Mouse (Mus musculus) kidney, adult 2 months (tissue): ENCODE results near the gene Clec1b. TPM values are rescaled to one million over a fixed set of nuclear protein-coding genes. Genes with fewer than 3 reads are reported as not detected.
A peak's percentile ranks its signal among the peaks of the same experiment; 100 is the strongest.

ENCODE experiments used
- DNase-seq: peaks from one replicate; pipeline ENCODE4 v3.0.0; 2021
- H3K27ac ChIP-seq: fragments of 200-500 bp; 2 replicates; pipeline ENCODE4 v1.5.1; 2012; ENCODE audit warnings: low read depth, low read length, control low read depth, inconsistent platforms; ENCODE audit not compliant: insufficient read depth
- H3K27me3 ChIP-seq: fragments of 200-500 bp; replicated peaks from 2 replicates; pipeline ENCODE4 v1.6.1; 2012; ENCODE audit warnings: mild to moderate bottlenecking, moderate library complexity, low read length, inconsistent platforms; ENCODE audit not compliant: control insufficient read depth, insufficient read depth
- H3K36me3 ChIP-seq: fragments of 200-500 bp; 2 replicates; pipeline ENCODE4 v1.6.1; 2012; ENCODE audit warnings: mild to moderate bottlenecking, moderate library complexity, low read length, inconsistent platforms; ENCODE audit not compliant: control insufficient read depth, insufficient read depth
- H3K4me1 ChIP-seq: fragments of 200-500 bp; 2 replicates; pipeline ENCODE4 v1.6.1; 2011; ENCODE audit warnings: low read length; ENCODE audit not compliant: control insufficient read depth, insufficient read depth
- H3K4me3 ChIP-seq: fragments of 200-500 bp; 2 replicates; pipeline ENCODE4 v1.5.1; 2011; ENCODE audit warnings: mild to moderate bottlenecking, low read depth, low read length, control low read depth; ENCODE audit not compliant: insufficient read depth
- CTCF ChIP-seq: fragments of 200-500 bp; conservative IDR thresholded peaks from 2 replicates; pipeline ENCODE4 v1.5.1; 2011; ENCODE audit warnings: low read depth, mild to moderate bottlenecking, control low read depth, low read length, moderate library complexity, mixed read lengths; ENCODE audit not compliant: insufficient read depth, insufficient read length
- POLR2A ChIP-seq: fragments of 200-500 bp; IDR thresholded peaks from one replicate; pipeline ENCODE4 v1.6.1; 2011; ENCODE audit warnings: low read depth, low read length, control low read depth
- WGBS: fragments of 180-500 bp; shearing (Covaris S2); methylation state at CpG from one replicate; pipeline ENCODE4 v1.1.7; 2018; 5-methylcytosine and 5-hydroxymethylcytosine counted together
- polyA plus RNA-seq: library from polyadenylated mRNA; depleted of rRNA; stranded (reverse); fragments of >200 nt; gene quantifications from 2 replicates; pipeline ENCODE4 v1.2.3, GENCODE M21; 2012; rRNA removed

Clec1b gene
- polyA plus RNA-seq, 1 experiment = 0.41 TPM

DNA sequence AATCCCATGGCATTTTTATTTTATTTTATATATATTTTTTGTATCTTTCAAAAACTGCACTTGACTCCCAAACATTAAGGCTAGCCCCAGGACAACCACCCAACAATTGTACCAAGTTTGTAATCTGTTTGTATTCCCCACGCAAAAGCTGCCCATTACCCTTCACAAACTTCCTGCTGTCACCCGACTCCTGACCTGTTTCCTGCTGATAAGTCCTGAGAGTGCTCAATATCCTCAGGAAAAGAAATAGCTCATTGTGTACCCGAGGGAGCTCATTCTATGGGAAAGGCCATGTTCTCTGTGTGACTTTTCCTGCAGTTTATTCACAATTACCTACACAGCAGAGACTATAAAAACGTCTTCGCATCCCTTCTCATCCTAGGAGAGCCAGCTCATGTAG, 28.7 kb downstream of the Clec1b start:
- peak overlapping the region; percentile 23; the same call in 1 of the 2 replicates for H3K27ac ChIP-seq
- H3K4me3 ChIP-seq = no peak overlapping the region
- no peak for TF ChIP-seq CTCF
- TF ChIP-seq POLR2A = no peak
- H3K36me3 ChIP-seq = no peaks in the 10 kb centered on the region
- H3K4me1 ChIP-seq = 0 out of 2 replicates have a peak, but pooled peaks cover 7% of the 10 kb centered on the region
- H3K27me3 ChIP-seq = no peaks in the 10 kb centered on the region; the same call in 1 of the 2 replicates
- WGBS = 40% methylated on average over 5 of the region's 5 CpGs
- DNase-seq = peak; percentile 86

DNA sequence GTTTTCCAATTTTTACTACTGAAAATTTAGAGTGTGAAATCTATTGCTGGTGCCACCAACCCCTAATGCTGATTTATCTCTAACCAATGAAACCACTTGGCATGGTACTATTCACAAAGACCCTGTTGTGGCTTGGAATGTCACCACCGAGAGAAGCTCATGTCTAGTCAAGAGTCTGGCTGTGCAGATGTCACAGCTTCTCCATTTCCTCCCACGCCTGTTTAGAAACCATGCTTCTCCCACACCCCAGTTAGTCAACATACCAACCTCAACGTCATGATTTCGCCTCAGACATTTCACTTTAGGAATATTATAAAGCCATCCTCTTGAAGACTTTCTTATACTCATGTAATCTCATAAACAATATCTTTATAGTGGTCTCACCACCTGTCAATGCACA, 30.2 kb downstream of the Clec1b start:
- 75% methylated on average over 4 of the region's 4 CpGs for WGBS

DNA sequence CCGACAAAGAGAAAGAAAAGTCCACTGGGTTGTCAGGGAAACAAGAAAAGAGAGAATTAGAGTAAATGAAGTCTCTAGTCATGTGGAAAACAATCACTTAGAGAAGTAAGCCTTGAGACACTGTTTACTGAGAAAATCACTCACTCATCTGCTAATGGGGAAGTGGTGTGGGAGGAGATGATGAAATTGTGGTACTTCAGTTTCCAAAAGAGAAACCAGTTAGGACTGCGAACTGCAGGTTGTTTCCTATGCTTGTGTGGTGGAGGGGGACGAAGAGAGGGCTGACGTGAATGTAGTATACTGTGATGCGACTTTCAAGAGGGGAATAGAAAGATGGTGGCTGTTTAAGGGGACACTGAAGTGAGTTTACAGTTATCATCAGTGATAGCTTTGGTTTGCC, 37.1 kb downstream of the Clec1b start:
- Histone ChIP-seq H3K36me3 (no peaks in the 10 kb centered on the region), H3K4me1 (no peaks in the 10 kb centered on the region), H3K27me3 (no peaks in the 10 kb centered on the region), H3K4me3 (no peak overlapping the region), H3K27ac (no peak overlapping the region)
- no peak for TF ChIP-seq CTCF
- no peak for TF ChIP-seq POLR2A
- WGBS = 84% methylated on average over 5 of the region's 5 CpGs
- peak; percentile 17 for DNase-seq

More for the DNA sequence above, 30.2 kb downstream of the Clec1b start:
- no peak for DNase-seq
- no peaks in the 10 kb centered on the region for H3K27me3 ChIP-seq
- H3K4me1 ChIP-seq = 0 out of 2 replicates have a peak, but pooled peaks cover 7% of the 10 kb centered on the region
- TF ChIP-seq CTCF = no peak
- TF ChIP-seq POLR2A = no peak
- no peak overlapping the region for H3K27ac ChIP-seq
- no peaks in the 10 kb centered on the region for H3K36me3 ChIP-seq
- no peak overlapping the region for H3K4me3 ChIP-seq

DNA sequence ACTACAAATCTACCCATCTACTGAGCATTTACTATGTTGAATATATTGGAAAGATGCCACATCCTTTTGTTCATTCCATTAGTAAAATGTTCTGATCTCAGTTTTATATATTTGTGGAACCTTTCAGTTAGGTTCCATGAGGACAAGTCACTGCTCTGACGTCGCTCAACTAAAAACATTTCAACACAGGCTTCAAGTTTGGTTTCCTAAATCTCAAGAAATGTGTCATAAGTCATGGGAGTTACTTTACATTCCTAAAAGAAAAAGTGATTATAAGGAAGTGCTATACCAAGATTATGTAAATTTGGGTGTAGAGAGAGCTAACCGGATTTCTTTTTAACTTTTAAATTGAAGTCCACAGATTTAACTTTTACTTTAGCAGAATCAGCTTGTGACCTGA, 38.9 kb downstream of the Clec1b start:
- no peak for DNase-seq
- Histone ChIP-seq H3K4me3 (no peak overlapping the region), H3K27ac (no peak overlapping the region), H3K36me3 (no peaks in the 10 kb centered on the region), H3K27me3 (no peaks in the 10 kb centered on the region), H3K4me1 (no peaks in the 10 kb centered on the region)
- WGBS = 79% methylated on average over 3 of the region's 3 CpGs
- TF ChIP-seq CTCF = no peak
- TF ChIP-seq POLR2A = no peak

DNA sequence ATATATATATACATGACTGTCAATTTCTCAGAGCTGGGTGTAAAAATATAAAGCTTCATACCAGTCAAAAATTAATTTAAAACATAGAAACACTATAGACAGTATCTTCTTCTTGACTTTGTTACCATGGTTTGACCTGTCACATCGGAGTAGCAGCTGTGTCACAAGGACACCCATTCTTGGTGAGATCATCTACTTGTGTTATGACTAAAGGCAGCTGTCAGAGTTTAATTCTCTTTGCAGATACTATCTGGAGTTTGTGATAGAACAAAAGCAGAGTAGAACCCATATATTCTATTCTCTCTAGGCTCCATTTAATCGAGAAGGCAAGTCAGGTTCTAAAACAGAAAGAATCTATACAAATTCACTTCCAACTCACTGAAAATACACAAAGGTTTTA, 40.9 kb downstream of the Clec1b start:
- Histone ChIP-seq H3K4me3 (no peak overlapping the region), H3K4me1 (no peaks in the 10 kb centered on the region), H3K27me3 (no peaks in the 10 kb centered on the region), H3K27ac (no peak overlapping the region), H3K36me3 (no peaks in the 10 kb centered on the region)
- DNase-seq = no peak
- WGBS = 87% methylated on average over 2 of the region's 2 CpGs
- no peak for TF ChIP-seq POLR2A
- no peak for TF ChIP-seq CTCF

DNA sequence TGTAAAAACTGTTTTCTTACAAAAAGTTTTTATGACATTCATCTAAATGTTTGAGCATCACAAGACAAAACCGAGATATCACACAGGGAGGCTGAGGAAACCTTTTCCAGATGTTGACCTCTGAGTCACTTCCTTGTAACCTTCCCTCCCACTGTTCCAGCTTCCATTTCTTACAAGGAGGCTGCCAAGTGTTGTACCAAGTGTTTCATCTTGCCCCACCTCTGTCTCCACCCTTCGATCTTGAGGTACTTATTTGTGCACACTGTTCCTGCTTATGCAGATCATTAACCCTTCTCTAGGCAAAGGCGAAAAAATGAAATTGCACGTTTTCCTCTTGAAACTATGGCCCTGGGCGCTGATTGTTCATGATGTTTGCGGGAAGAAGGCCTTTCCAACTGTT, 52.6 kb downstream of the Clec1b start:
- Histone ChIP-seq H3K4me1 (no peaks in the 10 kb centered on the region; the same call in 1 of the 2 replicates), H3K27me3 (no peaks in the 10 kb centered on the region), H3K36me3 (no peaks in the 10 kb centered on the region), H3K4me3 (no peak overlapping the region), H3K27ac (peak overlapping the region; percentile 47; the same call in 1 of the 2 replicates)
- DNase-seq = peak; percentile 46
- TF ChIP-seq POLR2A = no peak
- no peak for TF ChIP-seq CTCF
- 59% methylated on average over 6 of the region's 6 CpGs for WGBS

DNA sequence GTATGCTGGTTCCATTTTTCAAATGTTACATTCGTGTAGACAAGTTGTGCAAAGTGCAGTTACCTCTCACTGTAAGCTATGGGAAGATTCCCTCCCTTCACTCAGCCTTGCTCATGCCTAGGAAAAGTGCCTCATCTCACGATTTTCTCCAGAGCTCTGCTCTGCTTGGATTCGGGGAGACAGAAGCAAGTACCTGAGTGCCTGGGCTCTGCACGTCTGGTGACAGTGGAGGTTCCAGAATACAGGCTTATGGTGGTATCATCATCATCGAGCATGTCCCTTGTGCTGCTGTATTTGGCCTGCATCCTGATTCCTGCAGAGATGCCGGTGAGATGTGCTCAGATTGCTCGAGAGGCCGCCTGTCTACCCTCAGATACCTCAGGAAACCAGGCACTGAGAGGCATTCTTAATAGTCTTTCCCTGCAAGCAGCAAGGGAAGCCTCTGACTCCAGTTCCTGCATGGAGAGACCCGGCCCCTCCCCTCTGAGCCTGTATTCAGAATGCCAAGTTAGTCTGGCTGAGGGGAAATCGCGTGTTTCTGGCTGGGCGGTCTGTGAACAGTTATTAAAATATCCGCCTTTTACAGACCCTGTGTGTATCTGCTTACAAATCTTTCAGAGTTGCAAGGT, 54.4 kb downstream of the Clec1b start, which contains the start of gene Clec1a:
TSS of gene Clec1a (minus strand) at position 590 of the 629 bp plus-strand sequence.
- Histone ChIP-seq H3K27ac (peak within 1 kb of the TSS; percentile 36), H3K27me3 (no peaks in the 10 kb centered on the region), H3K4me1 (no peaks in the 10 kb centered on the region; the same call in 1 of the 2 replicates), H3K4me3 (peak within 1 kb of the TSS; percentile 62), H3K36me3 (no peaks in the 10 kb centered on the region)
- DNase-seq = peak; percentile 79
- no peak for TF ChIP-seq POLR2A
- no peak for TF ChIP-seq CTCF
- WGBS = 44% methylated on average over 13 of the region's 13 CpGs

Other genes with a start within 250 kb of the Clec1b start
- 42.9 and 67.0 TPM in 2 replicates for gene Clec2d, start 216.7 kb upstream of the Clec1b start, polyA plus RNA-seq
- 0.11 and 0.78 TPM in 2 replicates for gene Cd69, start 121.9 kb upstream of the Clec1b start, polyA plus RNA-seq
- 0.09 and 0.12 TPM in 2 replicates for gene 4922502D21Rik, start 65.5 kb upstream of the Clec1b start, polyA plus RNA-seq
- gene Clec12a, start 54.6 kb upstream of the Clec1b start, polyA plus RNA-seq = 0.34 and 0.63 TPM in 2 replicates
- 0.06 and 0.12 TPM in 2 replicates for gene Clec12b, start 11.4 kb upstream of the Clec1b start, polyA plus RNA-seq
- gene Clec9a, start 11.6 kb downstream of the Clec1b start, polyA plus RNA-seq = 0.42 and 0.86 TPM in 2 replicates
- gene Clec1a, start 54.7 kb downstream of the Clec1b start, polyA plus RNA-seq = 2.6 and 2.8 TPM in 2 replicates
- 0.03 and 0.17 TPM in 2 replicates for gene Olr1, start 109.9 kb downstream of the Clec1b start, polyA plus RNA-seq
- 124 and 212 TPM in 2 replicates for gene Tmem52b, start 115.3 kb downstream of the Clec1b start, polyA plus RNA-seq
- gene Gabarapl1, start 135.9 kb downstream of the Clec1b start, polyA plus RNA-seq = 648 and 804 TPM in 2 replicates
- gene Klre1, start 180.6 kb downstream of the Clec1b start, polyA plus RNA-seq = 0.30 TPM in 1 of 2 replicates, not detected in the other
- gene Klrd1, start 194.5 kb downstream of the Clec1b start, polyA plus RNA-seq = 0.72 TPM in 1 of 2 replicates, not detected in the other
- gene Klrk1, start 226.6 kb downstream of the Clec1b start, polyA plus RNA-seq = 0.18 and 0.41 TPM in 2 replicates
- gene Klrc3, start 246.0 kb downstream of the Clec1b start, polyA plus RNA-seq = 0.17 TPM in 1 of 2 replicates, not detected in the other